Mouse (Mus musculus) erythroblast, embryonic 14.5 days (primary cell): ENCODE data around the gene Ifrd2. TPM values are rescaled to one million over a fixed set of nuclear protein-coding genes. Genes with fewer than 3 reads are reported as not detected.
A peak's percentile ranks its signal among the peaks of the same experiment; 100 is the strongest.

ENCODE experiments used
- H3K27me3 ChIP-seq: 2 replicates; pipeline ENCODE4 v1.6.1; 2012; ENCODE audit warnings: inconsistent platforms; ENCODE audit not compliant: control insufficient read depth
- H3K36me3 ChIP-seq: 2 replicates; pipeline ENCODE4 v1.6.1; 2012; ENCODE audit warnings: mild to moderate bottlenecking, inconsistent platforms; ENCODE audit not compliant: control insufficient read depth
- H3K4me1 ChIP-seq: 2 replicates; pipeline ENCODE4 v1.6.1; 2012; ENCODE audit warnings: inconsistent platforms; ENCODE audit not compliant: control insufficient read depth
- H3K4me3 ChIP-seq: replicated peaks from 2 replicates; pipeline ENCODE3; 2012; ENCODE audit warnings: moderate library complexity, mild to moderate bottlenecking, inconsistent platforms
- H3K9me3 ChIP-seq: 2 replicates; pipeline ENCODE4 v1.6.1; 2012; ENCODE audit warnings: low read length, inconsistent platforms, mixed read lengths; ENCODE audit not compliant: control insufficient read depth
- GATA1 ChIP-seq: IDR thresholded peaks from 2 replicates; pipeline ENCODE4 v1.6.1; 2012; ENCODE audit warnings: low read length, inconsistent platforms, mixed read lengths
- TAL1 ChIP-seq: IDR thresholded peaks from 3 replicates; pipeline ENCODE4 v1.6.1; 2012; ENCODE audit warnings: low read length, inconsistent platforms, mixed read lengths
- polyA plus RNA-seq: library from polyadenylated mRNA; stranded (reverse); fragments of >175 nt; gene quantifications from 2 replicates; pipeline ENCODE4 v1.2.3, GENCODE M21; 2012

Ifrd2 gene
- polyA plus RNA-seq, 1 experiment, result 91.3 TPM

DNA sequence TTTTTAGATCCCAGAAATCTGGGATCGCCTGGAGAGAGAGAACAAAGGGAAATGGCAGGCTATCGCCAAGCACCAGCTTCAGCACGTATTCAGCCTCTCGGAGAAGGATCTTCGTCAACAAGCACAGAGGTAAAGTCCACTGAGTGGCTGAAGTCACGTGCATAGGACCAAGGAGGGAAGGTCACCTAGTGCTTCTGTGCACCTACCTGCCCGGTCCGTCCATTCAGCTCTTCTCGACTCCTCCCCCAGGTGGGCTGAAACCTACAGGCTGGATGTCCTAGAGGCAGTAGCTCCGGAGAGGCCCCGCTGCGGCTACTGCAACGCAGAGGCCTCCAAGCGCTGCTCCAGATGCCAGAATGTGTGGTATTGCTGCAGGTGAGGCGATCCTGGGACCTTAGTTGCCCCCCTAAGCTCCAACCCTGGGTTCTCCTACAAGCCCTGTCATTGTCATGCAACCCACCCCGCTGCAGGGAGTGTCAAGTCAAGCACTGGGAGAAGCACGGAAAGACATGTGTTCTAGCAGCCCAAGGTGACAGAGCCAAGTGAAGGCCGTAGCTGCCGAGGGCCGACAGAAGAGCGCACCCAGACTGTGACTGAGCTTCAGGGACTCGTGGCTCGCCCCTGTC is 36.8 kb upstream of the Ifrd2 start:
- TF ChIP-seq GATA1 (no peak), TAL1 (no peak)
- H3K27me3 ChIP-seq, result peaks cover 40% of the 10 kb centered on the region
- no peaks in the 10 kb centered on the region for H3K9me3 ChIP-seq
- peak overlapping the region; percentile 63 for H3K4me3 ChIP-seq
- peaks cover 77% of the 10 kb centered on the region for H3K4me1 ChIP-seq
- H3K36me3 ChIP-seq, result no peaks in the 10 kb centered on the region

DNA sequence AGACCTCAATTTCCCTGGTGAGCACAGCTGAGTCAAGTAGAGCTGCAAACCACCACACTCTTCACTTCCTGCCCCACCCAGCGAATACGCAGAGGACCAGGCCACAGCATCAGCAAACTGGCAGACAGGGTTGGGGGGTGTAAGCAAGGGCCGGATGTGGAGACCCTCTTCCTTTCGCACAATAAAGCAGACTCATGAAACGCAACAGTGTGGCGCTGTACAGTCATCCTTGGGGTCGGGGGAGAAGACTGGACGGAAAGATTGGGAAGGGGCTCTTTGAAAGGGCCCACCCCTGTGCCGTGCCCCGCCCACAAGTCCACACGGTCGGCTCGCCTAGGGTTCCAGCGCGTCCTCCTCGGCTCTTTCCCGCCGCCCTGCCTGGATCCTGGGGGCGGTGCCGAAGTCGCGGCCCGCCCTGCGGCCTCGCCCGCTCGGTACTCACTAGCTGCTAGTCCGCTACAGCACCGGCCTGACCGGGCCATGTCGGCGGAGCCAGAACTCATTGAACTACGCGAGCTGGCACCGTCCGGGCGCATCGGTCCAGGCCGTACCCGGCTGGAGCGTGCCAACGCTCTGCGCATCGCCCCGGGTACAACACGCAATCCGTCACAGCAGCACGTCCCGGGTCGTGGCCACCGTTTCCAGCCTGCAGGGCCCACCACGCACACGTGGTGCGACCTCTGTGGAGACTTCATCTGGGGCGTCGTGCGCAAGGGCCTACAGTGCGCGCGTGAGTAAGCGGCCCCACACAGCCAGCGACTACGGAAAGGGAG is 36.1 kb upstream of the Ifrd2 start, which contains the start of gene Rassf1:
Gene Rassf1 (plus strand): TSS at position 439 of the 773 bp plus-strand sequence.
- Histone ChIP-seq H3K9me3 (no peaks in the 10 kb centered on the region), H3K36me3 (peaks cover under 1% of the 10 kb centered on the region), H3K27me3 (peaks cover 40% of the 10 kb centered on the region), H3K4me1 (peaks cover 77% of the 10 kb centered on the region), H3K4me3 (peak within 1 kb of the TSS; percentile 63)
- TF ChIP-seq GATA1 (no peak), TAL1 (no peak)

DNA sequence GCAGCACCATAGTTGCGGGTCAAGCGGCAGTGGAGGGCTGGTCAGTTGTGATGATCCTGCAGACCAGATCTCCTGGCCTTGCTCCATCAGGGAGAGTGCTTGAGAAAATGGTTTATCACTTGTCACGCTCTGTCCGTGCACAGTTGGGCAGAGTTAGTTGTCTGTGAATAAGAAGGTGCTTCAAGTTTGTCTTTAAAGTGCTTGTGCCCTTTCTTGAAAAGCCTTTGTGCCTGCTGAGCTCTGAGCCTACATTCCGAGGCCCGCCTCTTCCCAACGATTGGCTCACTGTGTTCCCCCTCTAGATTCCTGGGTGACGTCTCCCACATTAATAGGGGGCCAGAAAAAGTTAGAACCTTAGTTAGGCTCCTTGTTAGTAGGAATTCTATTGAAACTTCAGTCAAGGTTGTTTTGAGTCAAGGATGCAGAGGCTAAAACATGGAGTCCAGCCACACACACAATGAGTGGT is 35.5 kb upstream of the Ifrd2 start:
- Histone ChIP-seq H3K4me3 (peak overlapping the region; percentile 63), H3K4me1 (peaks cover 77% of the 10 kb centered on the region), H3K36me3 (peaks cover 6% of the 10 kb centered on the region), H3K27me3 (peaks cover 40% of the 10 kb centered on the region), H3K9me3 (no peaks in the 10 kb centered on the region)
- TF ChIP-seq TAL1 (no peak), GATA1 (no peak)

DNA sequence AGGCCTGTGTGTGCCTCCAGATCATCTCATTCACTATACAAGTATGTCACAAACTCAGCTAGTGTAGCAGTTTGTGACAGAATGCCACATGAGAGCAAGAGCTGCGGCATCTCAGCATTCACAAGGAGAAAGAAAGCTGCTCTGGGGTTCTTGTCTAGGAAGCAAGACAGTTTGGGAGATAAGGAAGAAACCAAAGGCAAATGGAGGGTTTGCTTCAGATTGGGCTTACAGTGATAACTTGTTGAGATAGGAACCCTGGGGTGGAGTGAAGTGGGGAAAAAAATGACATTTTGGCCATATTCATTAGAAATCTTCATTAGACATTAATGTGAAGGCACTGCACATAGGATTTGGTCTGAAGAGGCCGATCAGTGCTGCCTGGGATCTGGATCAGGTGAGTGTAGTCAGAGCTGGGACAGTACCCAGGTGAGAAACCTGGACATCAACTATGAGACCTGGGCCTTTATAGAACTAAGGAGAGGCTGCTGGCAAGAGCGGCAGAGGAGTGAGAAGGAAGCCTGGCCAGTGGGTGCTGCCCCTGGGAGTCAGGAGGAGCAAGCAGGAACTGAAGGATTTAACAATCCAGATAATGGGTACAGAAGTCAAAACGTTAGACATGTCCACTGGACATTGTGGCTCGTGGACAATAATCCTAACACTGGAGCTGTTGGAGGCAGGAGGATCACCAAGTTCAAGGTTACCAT is 34.6 kb upstream of the Ifrd2 start:
- H3K4me3 ChIP-seq, result no peak overlapping the region
- H3K9me3 ChIP-seq, result no peaks in the 10 kb centered on the region
- H3K27me3 ChIP-seq, result peaks cover 40% of the 10 kb centered on the region
- H3K36me3 ChIP-seq, result peaks cover 15% of the 10 kb centered on the region
- TF ChIP-seq TAL1 (no peak), GATA1 (no peak)
- H3K4me1 ChIP-seq, result peaks cover 77% of the 10 kb centered on the region

DNA sequence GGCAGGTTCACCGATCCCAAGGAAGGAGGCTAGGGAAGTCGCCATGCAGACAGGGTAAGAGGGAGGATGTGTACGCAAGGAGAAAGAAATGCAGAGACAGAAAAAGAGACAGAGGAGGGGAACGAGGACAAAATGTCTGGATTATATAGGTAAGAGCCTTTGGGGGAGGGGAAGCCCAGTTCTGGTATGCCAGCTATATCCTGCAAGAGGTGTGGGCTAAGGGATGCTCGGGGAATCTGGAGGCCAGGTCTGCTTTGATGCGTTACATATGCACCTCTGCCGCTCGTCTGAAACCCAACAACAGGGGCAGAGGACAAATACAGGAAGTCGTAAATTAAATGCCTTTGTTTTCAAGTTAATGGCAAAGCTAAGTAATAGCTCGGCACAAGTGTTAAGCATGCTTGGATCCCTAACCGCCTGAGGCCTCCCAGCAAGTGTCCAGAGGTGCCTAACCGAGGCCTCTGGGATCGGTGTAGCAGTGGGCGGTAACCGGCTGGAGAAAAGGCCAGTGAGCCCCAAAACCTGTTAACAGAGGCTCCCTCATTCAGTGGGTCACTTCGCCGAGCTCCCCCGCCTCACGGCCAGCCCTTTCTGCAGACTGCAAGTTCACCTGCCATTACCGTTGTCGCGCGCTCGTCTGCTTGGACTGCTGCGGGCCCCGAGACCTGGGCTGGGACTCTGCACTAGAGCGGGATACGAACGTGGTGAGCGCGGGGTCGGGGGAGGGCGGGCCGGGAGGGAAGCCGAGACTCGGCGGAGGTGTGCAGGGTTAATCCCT is 33.7 kb upstream of the Ifrd2 start:
- TF ChIP-seq GATA1, result no peak
- TF ChIP-seq TAL1, result no peak
- H3K36me3 ChIP-seq, result peaks cover 24% of the 10 kb centered on the region
- peak overlapping the region; percentile 99 for H3K4me3 ChIP-seq
- peaks cover 74% of the 10 kb centered on the region for H3K4me1 ChIP-seq
- no peaks in the 10 kb centered on the region for H3K9me3 ChIP-seq
- peaks cover 38% of the 10 kb centered on the region for H3K27me3 ChIP-seq

DNA sequence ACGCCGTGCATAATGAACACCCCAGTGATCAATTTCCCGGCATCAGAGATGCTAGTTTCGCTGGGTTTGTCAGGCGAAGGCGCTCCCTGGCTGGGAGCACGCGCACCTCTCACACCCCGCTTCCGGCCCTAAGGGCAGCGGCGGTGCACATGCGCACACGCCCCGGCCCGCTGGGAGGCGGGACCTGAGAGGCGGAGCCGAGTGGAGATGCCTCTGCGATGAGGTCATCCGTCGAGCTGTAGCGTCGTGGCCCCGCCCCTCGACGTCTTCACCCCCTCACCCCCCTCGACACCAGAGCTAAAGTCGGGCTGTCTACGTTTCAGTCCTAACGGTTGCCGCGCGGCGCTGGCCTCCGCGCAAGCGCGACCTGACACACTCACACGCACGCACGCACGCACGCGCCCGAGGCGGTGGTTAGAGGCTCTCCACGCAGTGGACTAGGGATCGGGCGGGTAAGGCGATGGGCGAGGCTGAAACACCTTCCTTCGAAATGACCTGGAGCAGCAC is 33.1 kb upstream of the Ifrd2 start:
- H3K4me3 ChIP-seq, result peak overlapping the region; percentile 99
- H3K9me3 ChIP-seq, result no peaks in the 10 kb centered on the region
- peaks cover 30% of the 10 kb centered on the region for H3K36me3 ChIP-seq
- H3K4me1 ChIP-seq, result peaks cover 74% of the 10 kb centered on the region
- H3K27me3 ChIP-seq, result peaks cover 32% of the 10 kb centered on the region
- TF ChIP-seq GATA1 (no peak), TAL1 (no peak)

DNA sequence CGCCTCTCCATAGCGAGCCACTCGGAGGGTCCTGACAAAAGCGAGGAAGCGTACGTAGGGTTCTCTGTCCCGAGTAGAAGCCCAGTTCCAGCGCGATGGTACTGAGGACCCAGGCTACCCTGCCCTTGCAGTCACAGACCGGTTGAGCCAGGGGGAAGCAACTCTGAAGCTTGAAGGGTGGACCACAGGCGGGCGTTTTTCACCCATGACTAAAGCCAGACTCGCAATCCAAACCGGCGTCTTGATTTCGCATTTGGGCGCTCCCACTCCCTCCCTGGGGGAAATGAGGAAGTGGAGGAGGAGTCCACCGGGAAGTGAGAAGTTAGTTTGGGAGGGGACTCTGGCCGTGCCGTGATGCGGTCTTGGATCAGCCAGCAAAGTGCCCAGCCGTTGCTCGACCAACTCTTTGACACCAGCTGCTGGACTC is 32.4 kb upstream of the Ifrd2 start:
- H3K4me1 ChIP-seq, result peaks cover 74% of the 10 kb centered on the region
- H3K9me3 ChIP-seq, result no peaks in the 10 kb centered on the region
- H3K36me3 ChIP-seq, result peaks cover 37% of the 10 kb centered on the region
- peaks cover 27% of the 10 kb centered on the region for H3K27me3 ChIP-seq
- no peak for TF ChIP-seq GATA1
- TF ChIP-seq TAL1, result no peak
- peak overlapping the region; percentile 99 for H3K4me3 ChIP-seq

DNA sequence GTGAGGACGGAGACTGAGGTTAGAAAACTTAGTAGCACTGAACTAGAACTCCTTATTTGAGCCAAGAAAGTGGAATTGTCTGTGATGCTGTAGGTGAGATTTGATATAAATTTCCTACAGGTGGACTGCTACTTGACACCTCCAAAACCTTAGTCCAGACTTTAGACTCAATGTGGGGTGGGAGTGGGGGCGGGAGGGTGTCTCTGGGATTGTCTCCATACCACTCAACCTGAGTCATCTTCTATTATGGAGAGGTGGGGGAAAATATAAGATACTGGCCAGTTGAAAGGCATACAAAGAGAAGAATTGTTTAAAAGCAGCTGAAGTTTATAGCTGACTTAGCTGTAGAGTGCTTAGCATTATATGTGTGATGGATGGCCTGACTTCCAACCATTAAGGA is 31.7 kb upstream of the Ifrd2 start:
- Histone ChIP-seq H3K4me3 (peak overlapping the region; percentile 99), H3K27me3 (peaks cover 21% of the 10 kb centered on the region), H3K36me3 (peaks cover 44% of the 10 kb centered on the region), H3K4me1 (peaks cover 70% of the 10 kb centered on the region), H3K9me3 (no peaks in the 10 kb centered on the region)
- TF ChIP-seq TAL1 (no peak), GATA1 (no peak)

DNA sequence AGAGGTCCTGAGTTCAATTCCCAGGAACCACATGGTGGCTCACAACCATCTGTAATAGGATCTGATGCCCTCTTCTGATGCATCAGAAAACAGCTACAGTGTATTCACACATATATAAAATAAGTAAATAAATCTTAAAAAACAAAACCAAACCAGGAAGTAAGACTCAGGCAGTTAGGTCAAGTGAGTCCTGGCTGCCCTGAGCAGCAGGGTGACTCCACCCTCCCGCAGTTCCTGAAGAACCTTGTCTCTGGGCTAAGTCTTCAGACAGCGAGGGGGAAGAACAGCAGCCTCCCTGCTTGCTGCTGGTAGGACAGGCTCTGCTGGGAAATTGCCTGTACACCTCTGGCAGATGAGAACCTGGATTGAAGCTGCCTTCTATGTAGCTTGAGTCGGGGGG is 31.1 kb upstream of the Ifrd2 start:
- H3K36me3 ChIP-seq, result peaks cover 50% of the 10 kb centered on the region
- peaks cover 64% of the 10 kb centered on the region for H3K4me1 ChIP-seq
- H3K27me3 ChIP-seq, result peaks cover 14% of the 10 kb centered on the region
- H3K9me3 ChIP-seq, result no peaks in the 10 kb centered on the region
- TF ChIP-seq TAL1, result no peak
- TF ChIP-seq GATA1, result no peak
- H3K4me3 ChIP-seq, result peak overlapping the region; percentile 99
